Mouse (Mus musculus) retina, postnatal 1 day (tissue): ENCODE measurements at regions not wholly inside any gene's neighbourhood (a gene's known extent, or its start where the extent isn't known, plus 50 kb on each side); places are given as distances from the start of the nearest gene placed in this dataset.

ENCODE experiments used
- DNase-seq: peaks from one replicate; pipeline ENCODE4 v3.0.0-alpha.2; 2012

- no peak for DNase-seq
These were observed 979.5 kb upstream of the Car8 start for GRCm38 (mm10) chr4:9218380-9218779.

- peak; percentile 76 for DNase-seq
These were observed 969.8 kb upstream of the Car8 start for GRCm38 (mm10) chr4:9208606-9209005.

GRCm38 (mm10) chr4:9200012-9200411 is 961.2 kb upstream of the Car8 start:
- no peak for DNase-seq

- DNase-seq = no peak
These were observed 957.6 kb upstream of the Car8 start for GRCm38 (mm10) chr4:9196435-9196834.

GRCm38 (mm10) chr4:9193121-9193520 is 954.3 kb upstream of the Car8 start:
- DNase-seq = no peak

GRCm38 (mm10) chr4:9185156-9185875 is 946.5 kb upstream of the Car8 start:
- peak; percentile 58 for DNase-seq

- DNase-seq = peak; percentile 83
These were observed 945.7 kb upstream of the Car8 start for GRCm38 (mm10) chr4:9184451-9185121.

- no peak for DNase-seq
These were observed 935.5 kb upstream of the Car8 start for GRCm38 (mm10) chr4:9174365-9174764.

- no peak for DNase-seq
These were observed 923.5 kb upstream of the Car8 start for GRCm38 (mm10) chr4:9162374-9162773.

- DNase-seq = no peak
These were observed 922.9 kb upstream of the Car8 start for GRCm38 (mm10) chr4:9161814-9162133.

- peak; percentile 32 for DNase-seq
These were observed 922.4 kb upstream of the Car8 start for GRCm38 (mm10) chr4:9161068-9161813.

- DNase-seq = no peak
These were observed 908.9 kb upstream of the Car8 start for GRCm38 (mm10) chr4:9147732-9148131.

- no peak for DNase-seq
These were observed 905.7 kb upstream of the Car8 start for GRCm38 (mm10) chr4:9144226-9145215.

- DNase-seq = no peak
These were observed 904.2 kb upstream of the Car8 start for GRCm38 (mm10) chr4:9143087-9143486.

GRCm38 (mm10) chr4:9141946-9142683 is 903.3 kb upstream of the Car8 start:
- DNase-seq = no peak

GRCm38 (mm10) chr4:9140691-9141090 is 901.9 kb upstream of the Car8 start:
- no peak for DNase-seq

GRCm38 (mm10) chr4:9136657-9137056 is 897.8 kb upstream of the Car8 start:
- no peak for DNase-seq

GRCm38 (mm10) chr4:9136188-9136569 is 897.3 kb upstream of the Car8 start:
- no peak for DNase-seq

GRCm38 (mm10) chr4:9135481-9136187 is 896.8 kb upstream of the Car8 start:
- peak; percentile 94 for DNase-seq

GRCm38 (mm10) chr4:9133695-9134094 is 894.9 kb upstream of the Car8 start:
- DNase-seq = no peak

- DNase-seq = no peak
These were observed 894.3 kb upstream of the Car8 start for GRCm38 (mm10) chr4:9132982-9133625.
